Mouse (Mus musculus): ENCODE results near the gene Plekhh1. TPM values are rescaled to one million over a fixed set of nuclear protein-coding genes. Genes with fewer than 3 reads are reported as not detected.

Plekhh1 gene
- polyA plus RNA-seq, 1 experiment = 34.1 TPM

GRCm38 (mm10) chr12:79069187-79069608 lies 40.2 kb downstream of the Plekhh1 start:
- TF ChIP-seq EP300 (IDR thresholded peaks at IDR 0.05; ENCODE audit: insufficient read depth, low read depth, low read length) (no peak), POLR2A (IDR thresholded peaks at IDR 0.05; ENCODE audit: insufficient read depth, low read length) (no peak), CTCF (IDR thresholded peaks at IDR 0.05; ENCODE audit: low read depth, low read length) (no peak)
- Histone ChIP-seq H3K36me3 (ENCODE audit: control insufficient read depth, insufficient read depth, low read length, poor library complexity, severe bottlenecking) (no peaks in the 10 kb centered on the region), H3K9me3 (replicated peaks; ENCODE audit: control insufficient read depth, insufficient read depth, low read length, poor library complexity, severe bottlenecking) (no peaks in the 10 kb centered on the region), H3K27me3 (ENCODE audit: control insufficient read depth, insufficient read depth, low read length, poor library complexity, severe bottlenecking) (no peaks in the 10 kb centered on the region), H3K9ac (ENCODE audit: low read depth, poor library complexity, severe bottlenecking) (no peak overlapping the region), H3K4me1 (ENCODE audit: control insufficient read depth, insufficient read depth, low read length) (no peaks in the 10 kb centered on the region), H3K27ac (ENCODE audit: insufficient read depth, low read length) (no peak overlapping the region), H3K4me3 (ENCODE audit: low read depth, low read length) (no peak overlapping the region)

- TF ChIP-seq CTCF (IDR thresholded peaks at IDR 0.05; ENCODE audit: low read depth, low read length) (no peak), POLR2A (IDR thresholded peaks at IDR 0.05; ENCODE audit: insufficient read depth, low read length) (no peak), EP300 (IDR thresholded peaks at IDR 0.05; ENCODE audit: insufficient read depth, low read depth, low read length) (no peak)
- no peaks in the 10 kb centered on the region for H3K4me1 ChIP-seq (ENCODE audit: control insufficient read depth, insufficient read depth, low read length)
- no peak overlapping the region for H3K27ac ChIP-seq (ENCODE audit: insufficient read depth, low read length)
- H3K9me3 ChIP-seq (replicated peaks; ENCODE audit: control insufficient read depth, insufficient read depth, low read length, poor library complexity, severe bottlenecking) = no peaks in the 10 kb centered on the region
- no peaks in the 10 kb centered on the region for H3K27me3 ChIP-seq (ENCODE audit: control insufficient read depth, insufficient read depth, low read length, poor library complexity, severe bottlenecking)
- no peak overlapping the region for H3K4me3 ChIP-seq (ENCODE audit: low read depth, low read length)
- H3K36me3 ChIP-seq (ENCODE audit: control insufficient read depth, insufficient read depth, low read length, poor library complexity, severe bottlenecking) = no peaks in the 10 kb centered on the region
- H3K9ac ChIP-seq (ENCODE audit: low read depth, poor library complexity, severe bottlenecking) = no peak overlapping the region
These were observed 41.0 kb downstream of the Plekhh1 start for GRCm38 (mm10) chr12:79069916-79070315.

GRCm38 (mm10) chr12:79070736-79071333 lies 41.9 kb downstream of the Plekhh1 start:
- Histone ChIP-seq H3K9ac (ENCODE audit: low read depth, poor library complexity, severe bottlenecking) (no peak overlapping the region), H3K4me1 (ENCODE audit: control insufficient read depth, insufficient read depth, low read length) (no peaks in the 10 kb centered on the region), H3K9me3 (replicated peaks; ENCODE audit: control insufficient read depth, insufficient read depth, low read length, poor library complexity, severe bottlenecking) (no peaks in the 10 kb centered on the region), H3K4me3 (ENCODE audit: low read depth, low read length) (no peak overlapping the region), H3K27ac (ENCODE audit: insufficient read depth, low read length) (no peak overlapping the region), H3K27me3 (ENCODE audit: control insufficient read depth, insufficient read depth, low read length, poor library complexity, severe bottlenecking) (no peaks in the 10 kb centered on the region), H3K36me3 (ENCODE audit: control insufficient read depth, insufficient read depth, low read length, poor library complexity, severe bottlenecking) (peaks cover 3% of the 10 kb centered on the region; the same call in 1 of the 2 replicates)
- no peak for TF ChIP-seq CTCF (IDR thresholded peaks at IDR 0.05; ENCODE audit: low read depth, low read length)
- TF ChIP-seq POLR2A (IDR thresholded peaks at IDR 0.05; ENCODE audit: insufficient read depth, low read length) = no peak
- TF ChIP-seq EP300 (IDR thresholded peaks at IDR 0.05; ENCODE audit: insufficient read depth, low read depth, low read length) = no peak

GRCm38 (mm10) chr12:79072576-79072975 lies 43.6 kb downstream of the Plekhh1 start:
- peaks cover 11% of the 10 kb centered on the region; the same call in 1 of the 2 replicates for H3K36me3 ChIP-seq (ENCODE audit: control insufficient read depth, insufficient read depth, low read length, poor library complexity, severe bottlenecking)
- H3K4me1 ChIP-seq (ENCODE audit: control insufficient read depth, insufficient read depth, low read length) = no peaks in the 10 kb centered on the region
- H3K9ac ChIP-seq (ENCODE audit: low read depth, poor library complexity, severe bottlenecking) = no peak overlapping the region
- H3K9me3 ChIP-seq (replicated peaks; ENCODE audit: control insufficient read depth, insufficient read depth, low read length, poor library complexity, severe bottlenecking) = no peaks in the 10 kb centered on the region
- H3K27me3 ChIP-seq (ENCODE audit: control insufficient read depth, insufficient read depth, low read length, poor library complexity, severe bottlenecking) = no peaks in the 10 kb centered on the region
- H3K4me3 ChIP-seq (ENCODE audit: low read depth, low read length) = no peak overlapping the region
- no peak overlapping the region for H3K27ac ChIP-seq (ENCODE audit: insufficient read depth, low read length)
- TF ChIP-seq CTCF (IDR thresholded peaks at IDR 0.05; ENCODE audit: low read depth, low read length) = no peak
- TF ChIP-seq EP300 (IDR thresholded peaks at IDR 0.05; ENCODE audit: insufficient read depth, low read depth, low read length) = no peak
- TF ChIP-seq POLR2A (IDR thresholded peaks at IDR 0.05; ENCODE audit: insufficient read depth, low read length) = no peak

- Histone ChIP-seq H3K9ac (ENCODE audit: low read depth, poor library complexity, severe bottlenecking) (no peak overlapping the region), H3K4me3 (ENCODE audit: low read depth, low read length) (no peak overlapping the region), H3K27ac (ENCODE audit: insufficient read depth, low read length) (no peak overlapping the region), H3K27me3 (ENCODE audit: control insufficient read depth, insufficient read depth, low read length, poor library complexity, severe bottlenecking) (no peaks in the 10 kb centered on the region), H3K4me1 (ENCODE audit: control insufficient read depth, insufficient read depth, low read length) (no peaks in the 10 kb centered on the region), H3K9me3 (replicated peaks; ENCODE audit: control insufficient read depth, insufficient read depth, low read length, poor library complexity, severe bottlenecking) (no peaks in the 10 kb centered on the region), H3K36me3 (ENCODE audit: control insufficient read depth, insufficient read depth, low read length, poor library complexity, severe bottlenecking) (peaks cover 11% of the 10 kb centered on the region; the same call in 1 of the 2 replicates)
- TF ChIP-seq POLR2A (IDR thresholded peaks at IDR 0.05; ENCODE audit: insufficient read depth, low read length) (no peak), EP300 (IDR thresholded peaks at IDR 0.05; ENCODE audit: insufficient read depth, low read depth, low read length) (no peak), CTCF (IDR thresholded peaks at IDR 0.05; ENCODE audit: low read depth, low read length) (no peak)
These were observed 44.4 kb downstream of the Plekhh1 start for GRCm38 (mm10) chr12:79073362-79073761.

- TF ChIP-seq POLR2A (IDR thresholded peaks at IDR 0.05; ENCODE audit: insufficient read depth, low read length) (peak; percentile 28), EP300 (IDR thresholded peaks at IDR 0.05; ENCODE audit: insufficient read depth, low read depth, low read length) (no peak), CTCF (IDR thresholded peaks at IDR 0.05; ENCODE audit: low read depth, low read length) (no peak)
- peak within 1 kb of the TSS; percentile 82 for H3K4me3 ChIP-seq (ENCODE audit: low read depth, low read length)
- H3K27ac ChIP-seq (ENCODE audit: insufficient read depth, low read length) = no peak within 1 kb of the TSS
- no peaks in the 10 kb centered on the region for H3K4me1 ChIP-seq (ENCODE audit: control insufficient read depth, insufficient read depth, low read length)
- H3K9ac ChIP-seq (ENCODE audit: low read depth, poor library complexity, severe bottlenecking) = peak within 1 kb of the TSS; percentile 83
- no peaks in the 10 kb centered on the region for H3K9me3 ChIP-seq (replicated peaks; ENCODE audit: control insufficient read depth, insufficient read depth, low read length, poor library complexity, severe bottlenecking)
- H3K27me3 ChIP-seq (ENCODE audit: control insufficient read depth, insufficient read depth, low read length, poor library complexity, severe bottlenecking) = no peaks in the 10 kb centered on the region
- H3K36me3 ChIP-seq (ENCODE audit: control insufficient read depth, insufficient read depth, low read length, poor library complexity, severe bottlenecking) = 0 out of 2 replicates have a peak, but pooled peaks cover 2% of the 10 kb centered on the region
These were observed 60.3 kb downstream of the Plekhh1 start, which contains the start of gene Pigh for GRCm38 (mm10) chr12:79089182-79089812. Gene Pigh (minus strand): TSS chr12:79089651.
